Mouse (Mus musculus): ENCODE measurements around the gene Mapk8ip2. TPM values are rescaled to one million over a fixed set of nuclear protein-coding genes. Genes with fewer than 3 reads are reported as not detected.
"Not testable (repeated sequence)": the region's sequence is repeated elsewhere in the genome, so short reads cannot be mapped to it uniquely, and the experiment has no call there.

Mapk8ip2 gene
- polyA plus RNA-seq, 1 experiment from 2014 or later = 2.1 TPM

DNA sequence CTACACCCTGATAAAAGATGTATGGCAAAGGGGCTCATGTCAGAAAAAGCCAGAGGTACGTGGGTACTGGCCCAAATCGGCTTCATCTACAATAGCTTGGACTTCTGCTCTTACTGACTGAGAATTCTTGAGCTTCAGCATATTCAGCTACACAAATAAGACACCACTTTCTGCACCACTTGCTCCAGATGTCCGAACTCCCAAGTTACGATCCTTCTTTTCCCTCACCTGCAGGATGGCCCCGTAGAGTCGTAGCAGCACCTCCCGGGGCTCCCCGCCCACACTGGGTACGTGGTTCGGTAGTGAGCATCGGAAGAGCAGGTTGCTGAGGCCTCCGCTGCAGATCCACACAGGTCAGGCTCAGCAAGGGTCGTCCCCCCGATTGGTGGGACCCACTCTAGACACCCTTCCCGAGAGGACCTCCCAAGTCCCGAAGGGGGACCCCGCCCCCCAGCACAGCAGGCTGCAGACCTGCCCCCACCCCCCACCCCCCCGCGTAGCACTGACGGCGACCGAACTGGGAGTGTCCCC is 24.8 kb upstream of the Mapk8ip2 start:
- peak overlapping the region; percentile 96; the same call in 1 of the 2 replicates for H3K27ac ChIP-seq
- peaks cover 25% of the 10 kb centered on the region for H3K36me3 ChIP-seq
- no peaks in the 10 kb centered on the region for H3K27me3 ChIP-seq
- peak overlapping the region; percentile 87 for H3K4me2 ChIP-seq
- WGBS = 4% methylated on average over 21 of the region's 22 CpGs
- H3K4me3 ChIP-seq (replicated peaks) = peak overlapping the region; percentile 74
- ATAC-seq (ENCODE audit: insufficient number of reproducible peaks, insufficient read depth, low FRiP score, low TSS enrichment, low read depth) = peak; percentile 72; the same call in 1 of the 2 replicates
- H3K9ac ChIP-seq (replicated peaks) = peak overlapping the region; percentile 75
- H3K4me1 ChIP-seq (replicated peaks) = peaks cover 24% of the 10 kb centered on the region
- H3K9me3 ChIP-seq = no peaks in the 10 kb centered on the region

GRCm38 (mm10) chr15:89429352-89430221 is 24.1 kb upstream of the Mapk8ip2 start, which contains the start of the genes C730034F03Rik, Gm44502 and Chkb:
C730034F03Rik (plus strand) TSS chr15:89429589.
Gm44502 (minus strand) TSS chr15:89429696.
Chkb (minus strand) TSS chr15:89429908.
- Histone ChIP-seq H3K4me3 (replicated peaks) (peak within 1 kb of the TSS; percentile 74), H3K4me1 (replicated peaks) (peaks cover 24% of the 10 kb centered on the region), H3K9ac (replicated peaks) (peak within 1 kb of the TSS; percentile 75), H3K9me3 (no peaks in the 10 kb centered on the region), H3K27ac (peak within 1 kb of the TSS; percentile 96), H3K4me2 (peak within 1 kb of the TSS; percentile 87), H3K36me3 (peaks cover 25% of the 10 kb centered on the region), H3K27me3 (no peaks in the 10 kb centered on the region)
- peak; percentile 90 for ATAC-seq (ENCODE audit: insufficient number of reproducible peaks, insufficient read depth, low FRiP score, low TSS enrichment, low read depth)
- 1% methylated on average over 70 of the region's 70 CpGs for WGBS

- 43% methylated on average over 6 of the region's 6 CpGs for WGBS
- H3K27ac ChIP-seq = peak overlapping the region; percentile 96
- peak overlapping the region; percentile 87 for H3K4me2 ChIP-seq
Observed at GRCm38 (mm10) chr15:89430341-89430740, 23.4 kb upstream of the Mapk8ip2 start.

DNA sequence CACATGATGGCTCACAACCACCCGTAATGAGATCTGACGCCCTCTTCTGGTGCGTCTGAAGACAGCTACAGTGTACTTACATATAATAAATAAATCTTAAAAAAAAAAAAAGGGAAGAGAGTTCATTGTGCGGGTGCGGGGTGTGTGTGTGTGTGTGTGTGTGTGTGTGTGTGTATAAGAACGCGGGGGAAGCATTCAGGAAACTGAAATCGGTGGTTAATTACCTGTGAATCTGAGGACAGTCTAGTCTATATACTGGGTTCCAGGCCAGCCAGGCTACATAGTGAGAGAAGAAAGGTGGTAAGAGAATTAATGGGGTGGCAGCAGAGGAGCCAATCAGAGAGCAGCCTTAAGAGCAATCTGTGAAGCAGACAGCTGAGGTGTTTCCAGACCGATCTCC is 22.9 kb upstream of the Mapk8ip2 start:
- not testable (repeated sequence) for ATAC-seq (ENCODE audit: insufficient number of reproducible peaks, insufficient read depth, low FRiP score, low TSS enrichment, low read depth); H3K9ac ChIP-seq (replicated peaks); H3K9me3 ChIP-seq; H3K27me3 ChIP-seq; H3K4me3 ChIP-seq (replicated peaks); H3K27ac ChIP-seq; H3K4me2 ChIP-seq
- peaks cover 23% of the 10 kb centered on the region for H3K36me3 ChIP-seq
- H3K4me1 ChIP-seq (replicated peaks) = peaks cover 17% of the 10 kb centered on the region
- 84% methylated on average over 9 of the region's 9 CpGs for WGBS

More at GRCm38 (mm10) chr15:89430341-89430740, 23.4 kb upstream of the Mapk8ip2 start:
- Histone ChIP-seq H3K27me3 (no peaks in the 10 kb centered on the region), H3K4me3 (replicated peaks) (peak overlapping the region; percentile 74), H3K9me3 (no peaks in the 10 kb centered on the region), H3K36me3 (peaks cover 25% of the 10 kb centered on the region), H3K4me1 (replicated peaks) (peaks cover 22% of the 10 kb centered on the region), H3K9ac (replicated peaks) (peak overlapping the region; percentile 75; the same call in 1 of the 2 replicates)
- no peak for ATAC-seq (ENCODE audit: insufficient number of reproducible peaks, insufficient read depth, low FRiP score, low TSS enrichment, low read depth)

- 87% methylated on average over 3 of the region's 3 CpGs for WGBS
- ATAC-seq (ENCODE audit: insufficient number of reproducible peaks, insufficient read depth, low FRiP score, low TSS enrichment, low read depth) = no peak
- Histone ChIP-seq H3K4me3 (replicated peaks) (no peak overlapping the region), H3K27me3 (no peaks in the 10 kb centered on the region; the same call in 1 of the 2 replicates), H3K27ac (no peak overlapping the region), H3K4me2 (no peak overlapping the region), H3K9me3 (no peaks in the 10 kb centered on the region), H3K9ac (replicated peaks) (no peak overlapping the region), H3K4me1 (replicated peaks) (peaks cover 12% of the 10 kb centered on the region), H3K36me3 (peaks cover 18% of the 10 kb centered on the region)
Observed at GRCm38 (mm10) chr15:89431271-89431670, 22.4 kb upstream of the Mapk8ip2 start.

DNA sequence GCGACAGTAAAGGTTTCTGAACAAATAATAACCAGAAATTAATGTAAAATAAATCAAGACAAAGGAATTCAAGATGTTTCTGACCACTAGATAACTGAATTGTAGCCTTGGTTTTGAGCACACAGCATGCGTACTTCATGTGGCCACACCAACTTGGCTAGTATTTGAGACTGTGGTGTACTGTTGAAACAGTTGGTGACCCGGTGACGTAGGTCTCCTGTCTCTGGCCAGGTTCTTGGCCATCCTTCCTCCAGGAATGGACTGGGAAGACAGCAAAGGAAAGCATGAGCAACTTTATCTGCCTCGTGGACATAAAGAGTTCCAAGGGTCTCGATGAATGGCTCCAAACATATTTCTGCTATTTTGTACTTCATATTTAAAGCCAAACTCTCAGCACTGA is 21.9 kb upstream of the Mapk8ip2 start:
- Histone ChIP-seq H3K27ac (no peak overlapping the region), H3K36me3 (peaks cover 13% of the 10 kb centered on the region; the same call in 1 of the 2 replicates), H3K4me3 (replicated peaks) (no peak overlapping the region), H3K27me3 (no peaks in the 10 kb centered on the region; the same call in 1 of the 2 replicates), H3K4me2 (no peak overlapping the region), H3K9me3 (no peaks in the 10 kb centered on the region), H3K4me1 (replicated peaks) (peaks cover 11% of the 10 kb centered on the region), H3K9ac (replicated peaks) (no peak overlapping the region)
- no peak for ATAC-seq (ENCODE audit: insufficient number of reproducible peaks, insufficient read depth, low FRiP score, low TSS enrichment, low read depth)
- 89% methylated on average over 6 of the region's 6 CpGs for WGBS

DNA sequence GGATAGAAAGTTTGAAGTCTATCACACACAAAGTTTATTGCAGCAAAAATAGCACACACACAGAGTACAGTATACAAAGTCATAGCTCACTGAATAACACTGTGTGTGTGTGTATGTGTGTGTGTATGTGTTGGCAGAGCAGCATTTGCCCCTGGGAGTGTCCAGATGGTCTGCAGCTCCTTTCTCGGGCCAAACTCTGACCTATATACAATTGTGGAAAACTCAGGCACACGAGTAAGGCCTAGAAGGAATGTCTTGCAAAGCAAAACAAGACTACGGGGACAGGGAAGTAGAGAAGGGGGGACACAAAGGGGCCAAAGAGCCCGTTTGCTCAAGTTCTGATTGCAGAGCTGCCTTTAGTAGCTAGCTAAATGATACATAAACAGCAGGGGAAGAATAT is 20.8 kb upstream of the Mapk8ip2 start:
- WGBS = 85% methylated on average over 4 of the region's 4 CpGs
- H3K27ac ChIP-seq = no peak overlapping the region
- H3K27me3 ChIP-seq = no peaks in the 10 kb centered on the region; the same call in 1 of the 2 replicates

GRCm38 (mm10) chr15:89434136-89434535 is 19.6 kb upstream of the Mapk8ip2 start:
- Histone ChIP-seq H3K36me3 (no peaks in the 10 kb centered on the region), H3K27ac (no peak overlapping the region), H3K9ac (replicated peaks) (no peak overlapping the region), H3K27me3 (no peaks in the 10 kb centered on the region; the same call in 1 of the 2 replicates), H3K4me1 (replicated peaks) (peaks cover 4% of the 10 kb centered on the region; the same call in 1 of the 2 replicates), H3K4me3 (replicated peaks) (no peak overlapping the region), H3K4me2 (no peak overlapping the region), H3K9me3 (no peaks in the 10 kb centered on the region)
- WGBS = 68% methylated on average over 3 of the region's 3 CpGs
- ATAC-seq (ENCODE audit: insufficient number of reproducible peaks, insufficient read depth, low FRiP score, low TSS enrichment, low read depth) = no peak

More for the DNA sequence above, 20.8 kb upstream of the Mapk8ip2 start:
- no peak for ATAC-seq (ENCODE audit: insufficient number of reproducible peaks, insufficient read depth, low FRiP score, low TSS enrichment, low read depth)
- Histone ChIP-seq H3K4me2 (no peak overlapping the region), H3K36me3 (peaks cover 1% of the 10 kb centered on the region; the same call in 1 of the 2 replicates), H3K9me3 (no peaks in the 10 kb centered on the region), H3K4me3 (replicated peaks) (no peak overlapping the region), H3K4me1 (replicated peaks) (peaks cover 11% of the 10 kb centered on the region), H3K9ac (replicated peaks) (no peak overlapping the region)

DNA sequence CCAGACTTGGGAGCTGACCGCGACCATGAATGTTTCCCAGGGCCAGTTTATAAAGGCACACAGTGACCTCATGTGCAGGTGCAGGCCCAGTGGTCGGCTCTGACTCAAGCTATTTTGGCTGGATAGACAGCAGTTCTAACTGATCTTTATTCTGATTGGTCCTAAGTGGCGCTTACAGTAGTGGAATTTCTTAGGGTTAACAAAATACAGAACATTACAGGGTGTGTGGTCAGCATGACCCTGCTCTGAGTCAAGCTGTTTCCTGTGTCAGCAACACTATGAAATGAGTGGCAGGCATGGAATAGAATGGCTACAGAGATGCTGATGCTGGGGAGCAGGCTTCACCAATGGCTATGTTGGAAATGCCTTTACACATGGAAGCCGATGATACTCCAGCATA is 17.8 kb upstream of the Mapk8ip2 start:
- 88% methylated on average over 5 of the region's 5 CpGs for WGBS
- no peak overlapping the region for H3K27ac ChIP-seq
- no peaks in the 10 kb centered on the region for H3K36me3 ChIP-seq
- no peaks in the 10 kb centered on the region for H3K4me1 ChIP-seq (replicated peaks)
- no peak overlapping the region for H3K9ac ChIP-seq (replicated peaks)
- no peak overlapping the region for H3K4me2 ChIP-seq
- no peaks in the 10 kb centered on the region; the same call in 1 of the 2 replicates for H3K27me3 ChIP-seq
- H3K4me3 ChIP-seq (replicated peaks) = no peak overlapping the region
- H3K9me3 ChIP-seq = no peaks in the 10 kb centered on the region
- ATAC-seq (ENCODE audit: insufficient number of reproducible peaks, insufficient read depth, low FRiP score, low TSS enrichment, low read depth) = no peak

- ATAC-seq (ENCODE audit: insufficient number of reproducible peaks, insufficient read depth, low FRiP score, low TSS enrichment, low read depth) = no peak
- Histone ChIP-seq H3K9me3 (no peaks in the 10 kb centered on the region), H3K4me1 (replicated peaks) (no peaks in the 10 kb centered on the region), H3K36me3 (no peaks in the 10 kb centered on the region), H3K27ac (no peak overlapping the region), H3K4me3 (replicated peaks) (no peak overlapping the region), H3K27me3 (no peaks in the 10 kb centered on the region; the same call in 1 of the 2 replicates), H3K9ac (replicated peaks) (no peak overlapping the region), H3K4me2 (no peak overlapping the region)
- WGBS = 38% methylated on average over 8 of the region's 8 CpGs
Observed at GRCm38 (mm10) chr15:89442486-89443070, 11.1 kb upstream of the Mapk8ip2 start.
